In genomic region chr1:55225398-55225797, GRCm38 (mm10) we compare ENCODE assay signal across 7 mouse cellular contexts. TPM values are rescaled to one million over a fixed set of nuclear protein-coding genes. Genes with fewer than 3 reads are reported as not detected.
DNase-seq lines count a peak whose midpoint lies in the region; ATAC-seq and TF ChIP-seq lines count a peak whose summit lies in the region.

No protein-coding gene starts in this region.

- DNase-seq in lung, embryonic 14.5 days: peak; percentile 55
- no peak for DNase-seq in lung, postnatal 36 days
- no peak for DNase-seq in natural killer cell, adult 2 months (ENCODE audit: low spot score in 2 of 2)
- DNase-seq in cerebellum, postnatal 36 days: no peak

- H3K4me2 ChIP-seq in lung, embryonic 14.5 days: peak overlapping the region; percentile 66
- peak overlapping the region; percentile 46 for H3K4me2 ChIP-seq in forebrain, embryonic 15.5 days (replicated peaks)
- peak overlapping the region; percentile 63 for H3K4me2 ChIP-seq in limb, embryonic 13.5 days (replicated peaks)
- peak overlapping the region; percentile 55 for H3K4me2 ChIP-seq in stomach, embryonic 15.5 days

- no peaks in the 10 kb centered on the region for H3K9me3 ChIP-seq in lung, embryonic 14.5 days (ENCODE audit: low read depth, low read length)
- no peaks in the 10 kb centered on the region for H3K9me3 ChIP-seq in forebrain, embryonic 15.5 days
- H3K9me3 ChIP-seq in limb, embryonic 13.5 days: no peaks in the 10 kb centered on the region
- H3K9me3 ChIP-seq in stomach, embryonic 15.5 days: no peaks in the 10 kb centered on the region

- H3K4me1 ChIP-seq in lung, embryonic 14.5 days (ENCODE audit: insufficient read depth): peaks cover 9% of the 10 kb centered on the region; the same call in 1 of the 2 replicates
- H3K4me1 ChIP-seq in forebrain, embryonic 15.5 days: peaks cover 37% of the 10 kb centered on the region
- peaks cover 42% of the 10 kb centered on the region for H3K4me1 ChIP-seq in limb, embryonic 13.5 days
- no peaks in the 10 kb centered on the region for H3K4me1 ChIP-seq in stomach, embryonic 15.5 days

- TF ChIP-seq CTCF in lung, embryonic 14.5 days (IDR thresholded peaks at IDR 0.05; ENCODE audit: low read depth): no peak

- no peaks in the 10 kb centered on the region for H3K36me3 ChIP-seq in lung, embryonic 14.5 days (ENCODE audit: insufficient read depth)
- H3K36me3 ChIP-seq in forebrain, embryonic 15.5 days: no peaks in the 10 kb centered on the region
- no peaks in the 10 kb centered on the region; the same call in 1 of the 2 replicates for H3K36me3 ChIP-seq in limb, embryonic 13.5 days
- H3K36me3 ChIP-seq in stomach, embryonic 15.5 days: no peaks in the 10 kb centered on the region

- no peak for ATAC-seq in lung, embryonic 14.5 days (ENCODE audit: insufficient read depth)
- peak; percentile 55 for ATAC-seq in forebrain, embryonic 15.5 days (replicated peaks)
- peak; percentile 15 for ATAC-seq in limb, embryonic 13.5 days (ENCODE audit: low FRiP score, low read depth)
- no peak for ATAC-seq in stomach, embryonic 15.5 days (ENCODE audit: insufficient read depth, low FRiP score, low read depth)

- no peaks in the 10 kb centered on the region for H3K27me3 ChIP-seq in lung, embryonic 14.5 days (ENCODE audit: insufficient read depth, low read length)
- no peaks in the 10 kb centered on the region for H3K27me3 ChIP-seq in forebrain, embryonic 15.5 days
- H3K27me3 ChIP-seq in limb, embryonic 13.5 days: no peaks in the 10 kb centered on the region
- no peaks in the 10 kb centered on the region for H3K27me3 ChIP-seq in stomach, embryonic 15.5 days (replicated peaks)

- H3K4me3 ChIP-seq in lung, embryonic 14.5 days (ENCODE audit: low read depth, low read length): peak overlapping the region; percentile 51
- peak overlapping the region; percentile 43 for H3K4me3 ChIP-seq in forebrain, embryonic 15.5 days
- peak overlapping the region; percentile 64 for H3K4me3 ChIP-seq in limb, embryonic 13.5 days
- H3K4me3 ChIP-seq in stomach, embryonic 15.5 days (replicated peaks): peak overlapping the region; percentile 34

- peak overlapping the region; percentile 73 for H3K9ac ChIP-seq in lung, embryonic 14.5 days
- 0 out of 2 replicates have a peak overlapping the region, but pooled peaks have one; percentile 6 for H3K9ac ChIP-seq in forebrain, embryonic 15.5 days (replicated peaks)
- H3K9ac ChIP-seq in limb, embryonic 13.5 days: peak overlapping the region; percentile 80
- H3K9ac ChIP-seq in stomach, embryonic 15.5 days: no peak overlapping the region

- H3K27ac ChIP-seq in lung, embryonic 14.5 days (ENCODE audit: low read depth): peak overlapping the region; percentile 65
- H3K27ac ChIP-seq in forebrain, embryonic 15.5 days (replicated peaks): peak overlapping the region; percentile 58
- peak overlapping the region; percentile 86 for H3K27ac ChIP-seq in limb, embryonic 13.5 days
- H3K27ac ChIP-seq in stomach, embryonic 15.5 days: no peak overlapping the region

- 20% methylated on average over 3 of the region's 3 CpGs for WGBS in lung, embryonic 14.5 days
- WGBS in forebrain, embryonic 15.5 days: 10% methylated on average over 3 of the region's 3 CpGs
- WGBS in limb, embryonic 13.5 days: 12% methylated on average over 3 of the region's 3 CpGs
- whole genome bisulfite sequencing in stomach, embryonic 15.5 days: 44% methylated on average over 3 of the region's 3 CpGs

RNA-seq across cellular contexts. Expression of gene Rftn2, which starts 1.2 kb away (rescaled TPM):
- 12.1 and 12.6 TPM in 2 replicates for polyA plus RNA-seq in lung, embryonic 14.5 days (2014; fragmentation: Nextera tagmentation; extraction: Ambion mirVana)
- 12.7 and 13.4 TPM in 2 replicates for polyA plus RNA-seq in forebrain, embryonic 15.5 days (2015; fragmentation: Nextera tagmentation; extraction: Ambion mirVana)
- polyA plus RNA-seq in limb, embryonic 13.5 days (2015; fragmentation: Nextera tagmentation; extraction: Ambion mirVana): 34.5 and 37.0 TPM in 2 replicates
- 8.6 and 9.0 TPM in 2 replicates for polyA plus RNA-seq in stomach, embryonic 15.5 days (2015; fragmentation: Nextera tagmentation; extraction: Ambion mirVana)

RNA-seq across cellular contexts. Expression of gene Mars2, which starts 11.6 kb away (rescaled TPM):
- polyA plus RNA-seq in lung, embryonic 14.5 days (2014; fragmentation: Nextera tagmentation; extraction: Ambion mirVana): 2.9 and 3.3 TPM in 2 replicates
- polyA plus RNA-seq in forebrain, embryonic 15.5 days (2015; fragmentation: Nextera tagmentation; extraction: Ambion mirVana): 4.3 and 4.4 TPM in 2 replicates
- 2.5 and 2.7 TPM in 2 replicates for polyA plus RNA-seq in limb, embryonic 13.5 days (2015; fragmentation: Nextera tagmentation; extraction: Ambion mirVana)
- polyA plus RNA-seq in stomach, embryonic 15.5 days (2015; fragmentation: Nextera tagmentation; extraction: Ambion mirVana): 3.4 and 3.6 TPM in 2 replicates

Comparison
In these comparisons a context has a peak if more than half of its experiments do, and no peak if none do; other contexts are left out.
1. ATAC-seq: peak in forebrain, embryonic 15.5 days (single experiment) and limb, embryonic 13.5 days (single experiment); none in lung, embryonic 14.5 days (single experiment) and stomach, embryonic 15.5 days (single experiment).
2. Peak in every context shown above with its lines, with median percentiles within 50 percentile points of each other: H3K4me2 ChIP-seq and H3K4me3 ChIP-seq.